Mouse (Mus musculus) liver, postnatal 0 days (tissue): ENCODE results near the gene Cry1. TPM values are rescaled to one million over a fixed set of nuclear protein-coding genes. Genes with fewer than 3 reads are reported as not detected.

Experiments used
- ATAC-seq: fragments of 200-750 bp; cut with Nextera tagmentation; 2 replicates; pipeline ENCODE4 v1.8.0; 2017; ENCODE audit warnings: mild to moderate bottlenecking, moderate library complexity
- DNase-seq: peaks from one replicate; pipeline ENCODE4 v3.0.0-alpha.2; 2016
- H3K27ac ChIP-seq: fragments of 300-500 bp; sonication (generic); 2 replicates; pipeline ENCODE4 v1.5.1; 2014; ENCODE audit warnings: antibody characterized with exemption, moderate library complexity, mild to moderate bottlenecking, low read depth
- H3K27me3 ChIP-seq: fragments of 300-500 bp; sonication (generic); 2 replicates; pipeline ENCODE4 v1.6.1; 2014; ENCODE audit warnings: low read length, control low read depth, mixed read lengths; ENCODE audit not compliant: insufficient read depth
- H3K36me3 ChIP-seq: fragments of 300-500 bp; sonication (generic); replicated peaks from 2 replicates; pipeline ENCODE4 v1.6.1; 2014; ENCODE audit warnings: mild to moderate bottlenecking, control low read depth, low read length, moderate library complexity, mixed read lengths; ENCODE audit not compliant: insufficient read depth
- H3K4me1 ChIP-seq: fragments of 300-500 bp; sonication (generic); 2 replicates; pipeline ENCODE4 v1.6.1; 2014; ENCODE audit warnings: antibody characterized with exemption, mild to moderate bottlenecking, control low read depth; ENCODE audit not compliant: insufficient read depth
- H3K4me2 ChIP-seq: fragments of 300-500 bp; sonication (generic); 2 replicates; pipeline ENCODE4 v1.6.1; 2014; ENCODE audit warnings: low read depth, mild to moderate bottlenecking, low read length, moderate library complexity, mixed read lengths
- H3K4me3 ChIP-seq: fragments of 300-500 bp; sonication (generic); 2 replicates; pipeline ENCODE4 v1.5.1; 2014; ENCODE audit warnings: low read depth, low read length
- H3K9ac ChIP-seq: fragments of 300-500 bp; sonication (generic); replicated peaks from 2 replicates; pipeline ENCODE4 v1.6.1; 2014; ENCODE audit warnings: mild to moderate bottlenecking, moderate library complexity
- H3K9me3 ChIP-seq: fragments of 300-500 bp; sonication (generic); 2 replicates; pipeline ENCODE4 v1.6.1; 2016; ENCODE audit warnings: mild to moderate bottlenecking, control low read depth, low read length, mixed read lengths
- CTCF ChIP-seq: sonication (generic); IDR thresholded peaks from 2 replicates; pipeline ENCODE4 v1.5.1; 2016; ENCODE audit warnings: antibody characterized with exemption, low read depth
- EP300 ChIP-seq: IDR thresholded peaks from 2 replicates; pipeline ENCODE4 v1.6.1; 2016; ENCODE audit warnings: antibody characterized with exemption, low read depth, mild to moderate bottlenecking
- WGBS: fragments of 180-500 bp; shearing (Covaris S2); extraction: QIAGEN DNeasy Blood & Tissue Kit; methylation state at CpG from one replicate; pipeline ENCODE4 v1.1.7; 2014; ENCODE audit not compliant: insufficient replicate concordance; 5-methylcytosine and 5-hydroxymethylcytosine counted together
- polyA plus RNA-seq: library from polyadenylated mRNA; unstranded; fragments of >200 nt; fragmentation: Nextera tagmentation; extraction: Ambion mirVana; gene quantifications from 2 replicates; pipeline ENCODE4 v1.2.1, GENCODE M21; 2015

Cry1 gene
- polyA plus RNA-seq, 1 experiment from 2014 or later = 8.2 TPM

GRCm38 (mm10) chr10:85209119-85209605, 24.3 kb upstream of the Cry1 start:
- Histone ChIP-seq H3K4me3 (no peak overlapping the region), H3K27ac (no peak overlapping the region), H3K27me3 (no peaks in the 10 kb centered on the region), H3K36me3 (no peaks in the 10 kb centered on the region), H3K9me3 (no peaks in the 10 kb centered on the region; the same call in 1 of the 2 replicates), H3K4me1 (no peaks in the 10 kb centered on the region), H3K4me2 (no peak overlapping the region), H3K9ac (no peak overlapping the region)
- ATAC-seq = no peak
- DNase-seq = no peak
- TF ChIP-seq EP300 = no peak
- TF ChIP-seq CTCF = no peak

DNA sequence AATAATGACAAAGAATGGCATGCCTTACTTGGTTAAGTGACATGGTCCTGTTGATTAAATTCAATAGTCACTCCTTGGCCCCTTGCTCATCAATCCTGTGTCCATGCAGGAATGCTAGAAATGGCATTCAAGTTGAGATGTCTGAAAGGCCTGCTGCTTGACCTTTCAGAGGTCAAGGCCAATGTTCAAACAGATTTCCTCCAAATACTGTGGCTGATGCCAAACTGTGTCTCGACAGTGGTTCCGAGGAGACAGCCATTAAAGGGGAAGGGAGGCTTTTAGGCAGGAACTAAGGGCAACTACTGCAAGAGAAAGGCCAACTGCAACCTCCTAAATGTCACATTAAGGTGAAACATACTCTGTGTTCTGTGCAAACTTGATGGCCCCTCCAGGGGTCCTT, 20.5 kb upstream of the Cry1 start:
- WGBS = 58% methylated on average over 2 of the region's 2 CpGs
- Histone ChIP-seq H3K4me1 (no peaks in the 10 kb centered on the region), H3K4me2 (no peak overlapping the region), H3K4me3 (no peak overlapping the region), H3K9ac (no peak overlapping the region), H3K27ac (no peak overlapping the region), H3K9me3 (no peaks in the 10 kb centered on the region), H3K27me3 (no peaks in the 10 kb centered on the region), H3K36me3 (no peaks in the 10 kb centered on the region)
- TF ChIP-seq EP300 = no peak
- no peak for TF ChIP-seq CTCF
- ATAC-seq (no peak), DNase-seq (no peak)

DNA sequence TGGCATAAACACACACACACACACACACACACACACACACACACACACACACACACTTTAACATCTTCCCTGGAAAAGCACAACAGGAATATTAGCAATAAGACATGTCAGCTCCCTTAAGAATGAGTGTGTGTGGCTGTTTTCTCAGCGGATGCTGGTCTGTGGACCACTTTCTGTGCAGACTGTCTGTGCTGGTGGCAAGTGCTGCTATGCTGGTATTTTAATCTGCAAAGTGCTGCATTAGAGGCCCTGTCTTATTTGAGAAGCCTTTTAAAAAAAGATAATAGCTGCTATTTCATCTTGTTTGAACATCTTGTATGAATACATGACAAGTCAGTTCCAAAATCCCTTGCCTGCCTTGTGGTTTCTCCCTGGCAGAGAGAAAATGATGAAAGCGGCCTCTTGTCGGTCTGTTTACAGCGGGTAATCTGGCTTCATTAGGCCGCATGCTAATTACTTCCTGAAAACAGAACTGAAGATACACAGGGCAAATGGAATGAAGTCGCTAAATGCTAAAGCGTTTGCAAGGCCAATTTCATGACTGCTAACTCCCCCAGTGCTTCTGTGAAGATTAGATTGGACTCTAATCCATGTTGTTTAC, 19.5 kb upstream of the Cry1 start:
- 57% methylated on average over 7 of the region's 7 CpGs for WGBS
- no peak overlapping the region for H3K4me2 ChIP-seq
- no peaks in the 10 kb centered on the region for H3K9me3 ChIP-seq
- no peaks in the 10 kb centered on the region for H3K27me3 ChIP-seq
- no peak for DNase-seq
- H3K4me1 ChIP-seq = no peaks in the 10 kb centered on the region
- no peak for ATAC-seq
- TF ChIP-seq CTCF (no peak), EP300 (no peak)
- H3K4me3 ChIP-seq = no peak overlapping the region
- H3K27ac ChIP-seq = no peak overlapping the region
- H3K36me3 ChIP-seq = no peaks in the 10 kb centered on the region
- no peak overlapping the region for H3K9ac ChIP-seq

DNA sequence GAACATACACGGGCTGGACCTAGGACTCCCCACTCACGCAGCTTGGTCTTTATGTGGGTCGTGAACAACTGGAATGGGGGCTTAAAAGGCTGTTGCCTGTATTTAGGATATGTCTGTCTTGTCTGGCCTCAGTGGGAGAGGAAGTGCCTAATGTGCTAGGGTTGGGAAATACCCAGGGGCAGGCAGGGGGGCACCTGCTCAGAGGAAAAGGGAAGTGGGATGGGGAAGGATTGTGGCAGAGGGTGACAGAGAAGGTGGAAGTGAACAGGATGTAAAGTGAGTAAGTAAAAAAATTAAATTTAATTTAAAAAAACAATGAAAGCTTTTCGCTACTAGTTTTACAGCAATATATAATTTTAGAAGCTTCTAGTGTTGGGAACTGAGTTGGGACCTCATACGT, 9.7 kb upstream of the Cry1 start:
- no peak for TF ChIP-seq CTCF
- no peak for TF ChIP-seq EP300
- peak; percentile 35 for DNase-seq
- Histone ChIP-seq H3K4me3 (no peak overlapping the region), H3K27me3 (no peaks in the 10 kb centered on the region), H3K4me2 (no peak overlapping the region), H3K9ac (no peak overlapping the region), H3K4me1 (peaks cover 17% of the 10 kb centered on the region), H3K9me3 (no peaks in the 10 kb centered on the region), H3K27ac (no peak overlapping the region), H3K36me3 (no peaks in the 10 kb centered on the region)
- WGBS = 52% methylated on average over 5 of the region's 5 CpGs
- no peak for ATAC-seq

DNA sequence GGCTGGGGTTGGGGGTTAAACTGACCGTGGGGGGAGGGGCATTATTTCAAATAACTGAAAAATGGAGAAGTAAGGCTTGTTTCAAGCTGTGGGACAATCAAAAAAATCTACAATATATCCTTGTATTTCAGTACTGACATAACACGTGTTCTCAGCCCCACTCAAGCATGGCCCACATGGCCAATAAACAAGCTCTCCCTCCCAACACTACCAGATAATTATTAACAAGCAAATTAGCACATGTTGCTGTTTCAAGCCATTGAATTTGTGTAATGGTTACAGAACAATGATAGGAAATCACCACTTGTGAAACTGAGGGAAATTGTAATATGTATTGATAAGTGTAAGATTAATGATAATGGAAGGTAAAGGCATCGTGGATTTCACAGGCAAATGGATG, 8.5 kb upstream of the Cry1 start:
- Histone ChIP-seq H3K36me3 (no peaks in the 10 kb centered on the region), H3K27ac (no peak overlapping the region), H3K27me3 (no peaks in the 10 kb centered on the region), H3K4me1 (peaks cover 17% of the 10 kb centered on the region), H3K9me3 (no peaks in the 10 kb centered on the region), H3K4me3 (no peak overlapping the region), H3K9ac (no peak overlapping the region), H3K4me2 (no peak overlapping the region)
- DNase-seq = no peak
- ATAC-seq = no peak
- 42% methylated on average over 3 of the region's 3 CpGs for WGBS
- TF ChIP-seq CTCF (no peak), EP300 (no peak)

DNA sequence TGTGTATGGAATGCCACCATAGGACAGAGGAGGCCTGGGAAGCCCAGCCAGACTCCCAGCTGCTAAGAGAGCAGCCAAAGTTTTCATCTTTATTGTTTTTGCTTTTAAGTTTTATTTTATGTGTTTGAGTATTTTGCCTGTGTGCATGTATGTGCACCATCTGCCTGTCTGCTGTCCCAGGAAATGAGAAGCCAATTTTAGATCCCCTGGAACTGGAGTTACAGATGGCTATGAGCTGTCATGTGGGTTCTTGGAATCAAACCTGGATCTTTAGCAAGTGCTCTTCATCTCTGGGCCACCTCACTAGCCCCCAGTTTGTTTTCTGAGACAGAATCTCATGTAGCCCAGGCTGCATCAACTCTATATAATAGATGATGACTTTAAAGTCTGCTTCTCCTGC, 5.8 kb upstream of the Cry1 start:
- Histone ChIP-seq H3K27ac (peak overlapping the region; percentile 67; the same call in 1 of the 2 replicates), H3K4me2 (no peak overlapping the region), H3K36me3 (no peaks in the 10 kb centered on the region), H3K4me1 (peaks cover 25% of the 10 kb centered on the region), H3K27me3 (no peaks in the 10 kb centered on the region), H3K9me3 (no peaks in the 10 kb centered on the region), H3K4me3 (no peak overlapping the region), H3K9ac (no peak overlapping the region)
- ATAC-seq (no peak), DNase-seq (no peak)
- no peak for TF ChIP-seq CTCF
- TF ChIP-seq EP300 = no peak

DNA sequence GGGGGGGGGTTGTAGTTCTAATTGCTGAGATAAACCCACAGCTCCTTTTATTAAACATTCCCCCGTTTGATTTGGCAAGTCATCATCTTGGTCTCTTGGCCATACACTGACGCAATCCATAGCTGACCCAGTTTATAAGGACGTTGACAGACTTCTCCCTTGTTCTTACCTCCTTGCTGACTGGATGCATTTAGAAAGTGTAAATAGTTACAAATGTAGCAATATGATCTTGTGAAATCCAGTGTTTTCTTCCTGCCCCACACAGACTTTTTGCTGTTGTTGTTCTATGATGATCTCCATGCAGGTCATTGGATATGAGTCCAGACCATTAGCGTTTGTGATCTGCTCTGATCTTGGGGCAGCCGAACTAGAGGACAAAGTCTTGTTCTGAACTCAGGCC, 5.1 kb upstream of the Cry1 start:
- H3K9ac ChIP-seq = no peak overlapping the region
- ATAC-seq (peak; percentile 20), DNase-seq (no peak)
- peak overlapping the region; percentile 67 for H3K27ac ChIP-seq
- no peak overlapping the region for H3K4me2 ChIP-seq
- H3K4me3 ChIP-seq = no peak overlapping the region
- H3K4me1 ChIP-seq = peaks cover 23% of the 10 kb centered on the region
- no peaks in the 10 kb centered on the region for H3K9me3 ChIP-seq
- TF ChIP-seq EP300 = peak; percentile 48; the same call in 1 of the 2 replicates
- TF ChIP-seq CTCF = no peak
- H3K36me3 ChIP-seq = no peaks in the 10 kb centered on the region
- H3K27me3 ChIP-seq = no peaks in the 10 kb centered on the region
- WGBS = 53% methylated on average over 5 of the region's 5 CpGs
